Mouse (Mus musculus) large intestine, adult 2 months (tissue): Measurements from ENCODE around the gene Gm21103. TPM values are rescaled to one million over a fixed set of nuclear protein-coding genes. Genes with fewer than 3 reads are reported as not detected.
"Not testable (repeated sequence)": the region's sequence is repeated elsewhere in the genome, so short reads cannot be mapped to it uniquely, and the experiment has no call there.

Experiments
- DNase-seq: peaks from one replicate; pipeline ENCODE4 v3.0.0-alpha.2; 2012; ENCODE audit warnings: low read depth, low spot score
- WGBS: fragments of 180-500 bp; shearing (Covaris S2); methylation state at CpG from one replicate; pipeline ENCODE4 v1.1.7; 2018; 5-methylcytosine and 5-hydroxymethylcytosine counted together
- polyA plus RNA-seq: library from polyadenylated mRNA; depleted of rRNA; stranded (reverse); fragments of >200 nt; gene quantifications from 2 replicates; pipeline ENCODE4 v1.2.3, GENCODE M21; 2012; rRNA removed

The Gm21103 gene
- not detected in 2 replicates for polyA plus RNA-seq

DNA sequence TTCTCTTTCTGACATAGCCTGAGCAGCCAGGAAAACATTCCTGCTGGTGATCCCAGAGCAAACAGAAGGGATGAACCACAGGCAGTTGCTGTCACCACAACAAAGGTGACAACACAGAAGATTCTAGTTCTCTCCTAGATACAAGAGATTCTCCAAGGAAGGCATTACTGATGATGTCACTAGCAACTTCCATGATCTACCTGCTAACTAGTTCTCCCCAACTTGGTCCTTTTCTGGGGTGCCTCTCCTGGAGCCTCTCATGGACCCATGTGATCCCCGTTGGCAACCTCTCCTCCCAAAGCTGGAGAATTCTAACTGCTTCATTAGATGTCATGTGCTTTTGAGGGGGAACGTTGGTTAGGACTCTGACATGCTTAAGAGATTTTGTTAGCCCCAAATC, at the start of gene Gm21103:
Gene Gm21103 (minus strand): TSS at position 101 of the 400 bp plus-strand sequence.
- not testable (repeated sequence) for DNase-seq
- WGBS, result 66% methylated on average over 2 of the region's 2 CpGs

DNA sequence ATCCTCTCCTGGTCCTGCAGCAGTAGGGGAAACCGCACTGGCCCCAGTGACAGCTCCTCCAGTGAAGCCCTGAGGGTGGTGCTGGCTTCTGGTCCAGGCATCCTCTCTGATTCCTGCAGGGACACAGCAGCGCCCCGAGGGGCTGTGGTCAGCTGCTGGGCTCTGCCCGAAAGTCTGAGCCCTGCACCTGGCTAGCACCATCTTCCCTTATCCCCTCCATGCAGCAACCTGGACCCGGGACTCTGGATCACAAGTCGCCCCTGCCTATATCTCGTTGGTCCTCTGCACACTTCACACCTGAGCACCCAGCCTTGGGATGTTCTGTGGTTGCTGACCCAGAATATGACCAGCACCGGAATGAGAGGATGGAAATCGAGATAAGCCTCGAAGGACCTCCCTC, 38.9 kb upstream of the Gm21103 start, which contains the start of gene Gm3618:
Gene Gm3618 (minus strand): TSS at position 101 of the 400 bp plus-strand sequence.
- DNase-seq, result not testable (repeated sequence)
- WGBS, result no CpG with 5 or more reads among the region's 10 CpGs

DNA sequence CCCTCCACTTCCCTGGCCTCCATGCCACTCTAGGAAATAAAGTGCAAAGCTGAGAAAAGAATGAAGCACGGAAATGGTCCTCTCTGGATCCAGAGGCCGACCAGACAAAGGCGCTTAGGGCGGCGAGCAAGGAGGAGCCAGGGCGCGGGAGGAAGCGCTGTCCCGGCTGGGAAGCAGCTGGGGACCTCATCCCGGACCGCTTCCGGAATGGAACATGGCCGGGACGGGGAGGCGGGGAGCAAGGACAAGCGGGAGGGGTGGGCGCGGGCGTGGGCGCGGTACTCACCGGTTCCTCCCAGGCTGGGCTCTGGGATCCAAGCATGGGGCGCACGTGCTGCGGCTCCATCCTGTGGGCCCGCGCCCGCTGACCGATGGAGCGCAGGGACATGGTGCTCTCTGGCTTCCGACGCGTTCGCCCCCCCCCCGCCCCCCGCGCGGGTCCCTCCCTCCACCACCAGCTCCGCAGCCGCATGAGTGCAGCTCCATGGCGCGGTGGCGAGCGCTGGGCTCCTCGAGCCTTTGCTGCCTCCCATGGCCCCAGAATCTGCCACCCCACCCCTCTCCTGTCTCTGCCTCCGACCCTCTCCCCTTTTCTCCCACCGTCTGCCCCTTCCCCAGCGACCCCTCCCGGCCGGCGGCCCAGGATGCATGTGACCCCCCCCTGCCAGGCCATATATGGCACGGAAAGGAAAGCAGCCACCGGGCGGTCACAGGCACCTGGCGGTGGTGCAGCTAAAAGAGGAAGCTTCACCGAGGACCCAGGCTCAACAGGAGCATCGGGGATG, 17.5 kb downstream of the Gm21103 start, which contains the start of gene Gm3411:
Gene Gm3411 (minus strand): TSS at position 320 of the 785 bp plus-strand sequence.
- 2% methylated on average over 54 of the region's 57 CpGs for WGBS
- not testable (repeated sequence) for DNase-seq

Other genes starting within 250 kb of the Gm21103 start
- gene Gm6337, start 246.6 kb downstream of the Gm21103 start, polyA plus RNA-seq, result not detected in 2 replicates
- gene Gm8206, start 210.9 kb downstream of the Gm21103 start, polyA plus RNA-seq, result not detected in 2 replicates
- 0.08 and 0.26 TPM in 2 replicates for gene Gm3468, start 196.2 kb downstream of the Gm21103 start, polyA plus RNA-seq
- gene Gm3476, start 179.0 kb downstream of the Gm21103 start, polyA plus RNA-seq, result not detected in 2 replicates
- gene Gm21560, start 85.6 kb downstream of the Gm21103 start, polyA plus RNA-seq, result not detected in 2 replicates
- gene Gm3411, start 17.6 kb downstream of the Gm21103 start, polyA plus RNA-seq, result 1.4 TPM in 1 of 2 replicates, not detected in the other
- gene Gm3618, start 38.8 kb upstream of the Gm21103 start, polyA plus RNA-seq, result not detected in 2 replicates
- not detected in 2 replicates for gene Gm16440, start 85.5 kb upstream of the Gm21103 start, polyA plus RNA-seq
- gene Gm3591, start 107.6 kb upstream of the Gm21103 start, polyA plus RNA-seq, result not detected in 2 replicates
- gene Gm3594, start 139.8 kb upstream of the Gm21103 start, polyA plus RNA-seq, result not detected in 2 replicates
- gene Gm8356, start 232.4 kb upstream of the Gm21103 start, polyA plus RNA-seq, result not detected in 2 replicates